Mouse (Mus musculus) neural tube, embryonic 13.5 days (tissue): ENCODE results near the gene BC034090. TPM values are rescaled to one million over a fixed set of nuclear protein-coding genes. Genes with fewer than 3 reads are reported as not detected.

Experiments used
- ATAC-seq: fragments of 200-750 bp; cut with Nextera tagmentation; 2 replicates; pipeline ENCODE4 v1.8.0; 2017; ENCODE audit warnings: low read depth, mild to moderate bottlenecking, moderate TSS enrichment, moderate library complexity
- H3K27ac ChIP-seq: fragments of 300-500 bp; sonication (generic); replicated peaks from 2 replicates; pipeline ENCODE4 v1.5.1; 2015; ENCODE audit warnings: moderate library complexity, mild to moderate bottlenecking, inconsistent platforms
- H3K27me3 ChIP-seq: fragments of 300-500 bp; sonication (generic); 2 replicates; pipeline ENCODE4 v1.6.1; 2015; ENCODE audit warnings: mild to moderate bottlenecking, inconsistent platforms
- H3K36me3 ChIP-seq: fragments of 300-500 bp; sonication (generic); 2 replicates; pipeline ENCODE4 v1.6.1; 2015; ENCODE audit warnings: mild to moderate bottlenecking, inconsistent platforms
- H3K4me1 ChIP-seq: fragments of 300-500 bp; sonication (generic); replicated peaks from 2 replicates; pipeline ENCODE4 v1.6.1; 2015; ENCODE audit warnings: inconsistent platforms
- H3K4me2 ChIP-seq: fragments of 300-500 bp; sonication (generic); 2 replicates; pipeline ENCODE4 v1.6.1; 2015; ENCODE audit warnings: inconsistent platforms, mild to moderate bottlenecking, moderate library complexity
- H3K4me3 ChIP-seq: fragments of 300-500 bp; sonication (generic); 2 replicates; pipeline ENCODE4 v1.5.1; 2015; ENCODE audit warnings: mild to moderate bottlenecking, inconsistent platforms
- H3K9ac ChIP-seq: fragments of 300-500 bp; sonication (generic); 2 replicates; pipeline ENCODE4 v1.6.1; 2015; ENCODE audit warnings: moderate library complexity, mild to moderate bottlenecking, inconsistent platforms
- H3K9me3 ChIP-seq: fragments of 300-500 bp; sonication (generic); 2 replicates; pipeline ENCODE4 v1.6.1; 2016; ENCODE audit warnings: inconsistent platforms
- WGBS: fragments of 180-500 bp; shearing (Covaris S2); methylation state at CpG from one replicate; pipeline ENCODE4 v1.1.7; 2015; 5-methylcytosine and 5-hydroxymethylcytosine counted together
- polyA plus RNA-seq: library from polyadenylated mRNA; unstranded; fragments of >200 nt; fragmentation: Nextera tagmentation; extraction: Ambion mirVana; gene quantifications from 2 replicates; pipeline ENCODE4 v1.2.1, GENCODE M21; 2015

Gene BC034090
- polyA plus RNA-seq, 1 experiment from 2014 or later = 3.5 TPM

DNA sequence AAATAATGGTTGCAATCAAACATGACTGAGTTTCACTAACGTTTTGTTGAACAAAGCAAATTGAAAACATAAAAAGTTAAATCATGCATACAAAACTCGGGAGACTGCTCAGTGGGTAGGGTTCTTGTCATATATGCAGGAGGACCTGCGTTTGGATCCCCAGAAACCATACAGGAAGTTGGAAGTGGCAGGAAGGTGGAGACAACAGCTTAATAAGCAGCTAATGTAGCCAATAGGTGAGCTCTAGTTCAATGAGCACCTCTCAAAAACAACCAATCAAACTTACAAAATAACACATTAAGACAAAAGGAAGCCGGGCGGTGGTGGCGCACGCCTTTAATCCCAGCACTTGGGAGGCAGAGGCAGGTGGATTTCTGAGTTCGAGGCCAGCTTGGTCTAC is 10.1 kb upstream of the BC034090 start:
- H3K9me3 ChIP-seq = no peaks in the 10 kb centered on the region
- H3K4me2 ChIP-seq = no peak overlapping the region
- H3K27ac ChIP-seq = no peak overlapping the region
- H3K9ac ChIP-seq = no peak overlapping the region
- 85% methylated on average over 8 of the region's 8 CpGs for WGBS
- no peaks in the 10 kb centered on the region for H3K4me1 ChIP-seq
- H3K27me3 ChIP-seq = no peaks in the 10 kb centered on the region
- no peak for ATAC-seq
- no peak overlapping the region for H3K4me3 ChIP-seq
- no peaks in the 10 kb centered on the region for H3K36me3 ChIP-seq

DNA sequence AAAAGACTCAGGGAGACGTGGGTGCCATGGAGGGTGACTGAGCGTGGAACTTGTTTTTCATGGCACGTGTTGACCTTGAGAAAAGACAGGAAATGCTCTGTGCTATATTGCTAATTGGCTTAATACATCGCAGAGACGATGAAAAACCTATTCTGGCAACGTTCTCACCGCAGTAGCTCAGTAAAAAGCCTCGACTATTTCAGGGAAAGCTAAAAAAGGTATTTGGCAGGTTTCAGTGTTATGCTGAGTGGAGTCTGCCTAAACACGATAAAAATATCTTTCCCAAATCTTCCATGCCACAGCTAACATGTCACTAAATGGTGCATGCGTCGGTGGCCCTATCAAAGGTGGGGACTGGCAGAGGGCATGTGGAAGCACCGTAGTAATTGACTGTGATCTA is 8.9 kb upstream of the BC034090 start:
- no peak for ATAC-seq
- no peaks in the 10 kb centered on the region for H3K36me3 ChIP-seq
- no peak overlapping the region for H3K27ac ChIP-seq
- H3K27me3 ChIP-seq = no peaks in the 10 kb centered on the region
- no peak overlapping the region for H3K4me2 ChIP-seq
- WGBS = 84% methylated on average over 12 of the region's 12 CpGs
- no peaks in the 10 kb centered on the region for H3K9me3 ChIP-seq
- H3K4me3 ChIP-seq = no peak overlapping the region
- H3K4me1 ChIP-seq = no peaks in the 10 kb centered on the region
- no peak overlapping the region for H3K9ac ChIP-seq

GRCm38 (mm10) chr1:155252631-155253121 is 8.4 kb upstream of the BC034090 start:
- no peak overlapping the region for H3K9ac ChIP-seq
- H3K4me1 ChIP-seq = no peaks in the 10 kb centered on the region
- WGBS = 62% methylated on average over 6 of the region's 6 CpGs
- no peak overlapping the region for H3K27ac ChIP-seq
- no peak for ATAC-seq
- no peaks in the 10 kb centered on the region for H3K9me3 ChIP-seq
- H3K4me2 ChIP-seq = no peak overlapping the region
- H3K27me3 ChIP-seq = no peaks in the 10 kb centered on the region
- H3K4me3 ChIP-seq = no peak overlapping the region
- no peaks in the 10 kb centered on the region for H3K36me3 ChIP-seq

DNA sequence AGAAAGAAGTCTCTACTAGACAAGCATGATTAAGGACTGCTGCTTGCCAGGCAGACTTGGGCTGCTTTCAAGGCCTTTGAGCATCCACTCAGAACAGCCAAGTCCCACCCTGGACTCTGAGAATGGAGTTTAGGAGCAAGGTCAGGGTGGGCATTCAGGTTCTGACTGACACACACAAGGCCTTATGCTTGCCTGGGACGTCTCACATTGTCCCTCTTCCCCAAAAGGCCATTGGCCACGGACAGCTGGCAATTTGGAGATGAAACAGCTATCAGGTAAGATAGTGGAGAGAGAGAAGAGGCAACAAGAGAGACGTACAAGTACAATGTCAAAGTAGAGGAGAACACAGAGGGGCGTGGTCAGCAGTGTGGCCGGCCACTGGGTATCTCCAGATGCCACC is 7.4 kb upstream of the BC034090 start:
- ATAC-seq = no peak
- Histone ChIP-seq H3K4me3 (no peak overlapping the region), H3K4me2 (no peak overlapping the region), H3K9ac (no peak overlapping the region), H3K27ac (no peak overlapping the region), H3K36me3 (no peaks in the 10 kb centered on the region), H3K9me3 (no peaks in the 10 kb centered on the region), H3K27me3 (no peaks in the 10 kb centered on the region), H3K4me1 (no peaks in the 10 kb centered on the region)
- 83% methylated on average over 5 of the region's 5 CpGs for WGBS

DNA sequence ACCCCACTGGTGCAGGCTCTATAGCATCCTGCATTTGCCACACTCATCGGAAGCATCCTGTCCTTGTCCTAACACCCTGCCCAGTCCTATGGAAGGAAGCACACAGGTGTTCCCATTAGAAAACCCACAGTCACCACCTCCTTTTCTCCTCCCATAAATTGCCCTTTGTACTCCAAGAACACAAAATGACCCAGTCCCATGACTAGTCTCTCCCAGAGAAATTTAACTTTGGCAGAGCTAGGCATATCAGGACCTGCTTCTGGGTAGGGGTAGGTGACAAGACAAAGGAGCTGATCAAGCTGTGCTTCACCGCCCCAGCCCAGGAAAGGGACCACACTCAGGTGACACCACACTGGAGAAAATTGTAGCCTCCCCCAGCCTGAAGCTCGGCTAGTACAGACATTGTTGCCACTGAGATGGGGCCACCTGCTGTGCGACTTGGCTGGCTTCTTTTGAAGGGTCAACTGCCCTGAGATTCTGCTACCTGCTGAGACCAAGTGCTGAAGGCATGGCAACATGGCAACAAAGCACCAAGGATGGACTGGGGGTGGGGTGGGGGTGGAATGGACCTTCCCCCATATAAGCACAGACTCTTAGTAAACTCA is 6.4 kb upstream of the BC034090 start:
- WGBS = 24% methylated on average over 4 of the region's 4 CpGs
- H3K4me1 ChIP-seq = no peaks in the 10 kb centered on the region

DNA sequence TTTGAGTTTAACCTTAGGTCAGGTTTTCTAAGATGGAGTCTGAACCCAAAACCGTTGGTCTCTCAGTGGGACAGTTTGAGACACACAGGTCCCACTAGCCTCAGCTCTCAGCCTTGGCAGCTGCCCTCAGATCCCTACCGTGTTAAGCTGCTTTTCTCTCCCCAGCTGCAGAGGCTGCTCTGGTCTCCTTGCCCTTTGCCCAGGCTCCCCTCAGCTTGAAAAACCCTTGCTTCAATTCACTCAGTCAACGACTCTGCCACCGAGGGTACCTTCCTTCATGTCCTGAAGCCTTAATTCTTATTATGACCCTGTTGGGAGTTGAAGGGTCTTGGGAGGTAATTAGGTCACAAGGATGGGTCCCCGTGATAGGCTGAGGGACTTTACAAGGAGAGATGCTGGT is 5.7 kb upstream of the BC034090 start:
- no peak overlapping the region for H3K4me2 ChIP-seq
- H3K27me3 ChIP-seq = peaks cover 7% of the 10 kb centered on the region
- H3K36me3 ChIP-seq = no peaks in the 10 kb centered on the region
- ATAC-seq = no peak
- WGBS = 37% methylated on average over 5 of the region's 5 CpGs
- H3K27ac ChIP-seq = no peak overlapping the region
- no peak overlapping the region for H3K4me3 ChIP-seq
- no peaks in the 10 kb centered on the region for H3K9me3 ChIP-seq
- H3K4me1 ChIP-seq = no peaks in the 10 kb centered on the region
- H3K9ac ChIP-seq = no peak overlapping the region

More for the DNA sequence above, 6.4 kb upstream of the BC034090 start:
- H3K4me3 ChIP-seq = no peak overlapping the region
- no peak overlapping the region for H3K4me2 ChIP-seq
- no peaks in the 10 kb centered on the region for H3K36me3 ChIP-seq
- peaks cover 1% of the 10 kb centered on the region for H3K27me3 ChIP-seq
- H3K9ac ChIP-seq = no peak overlapping the region
- H3K27ac ChIP-seq = no peak overlapping the region
- H3K9me3 ChIP-seq = no peaks in the 10 kb centered on the region
- ATAC-seq = no peak

GRCm38 (mm10) chr1:155248041-155248440 is 3.8 kb upstream of the BC034090 start:
- H3K4me3 ChIP-seq = no peak overlapping the region
- no peak overlapping the region for H3K4me2 ChIP-seq
- no peak overlapping the region for H3K27ac ChIP-seq
- WGBS = 68% methylated on average over 5 of the region's 5 CpGs
- H3K36me3 ChIP-seq = no peaks in the 10 kb centered on the region
- peaks cover 24% of the 10 kb centered on the region for H3K27me3 ChIP-seq
- no peak overlapping the region for H3K9ac ChIP-seq
- no peak for ATAC-seq
- H3K9me3 ChIP-seq = no peaks in the 10 kb centered on the region
- peaks cover 15% of the 10 kb centered on the region for H3K4me1 ChIP-seq

DNA sequence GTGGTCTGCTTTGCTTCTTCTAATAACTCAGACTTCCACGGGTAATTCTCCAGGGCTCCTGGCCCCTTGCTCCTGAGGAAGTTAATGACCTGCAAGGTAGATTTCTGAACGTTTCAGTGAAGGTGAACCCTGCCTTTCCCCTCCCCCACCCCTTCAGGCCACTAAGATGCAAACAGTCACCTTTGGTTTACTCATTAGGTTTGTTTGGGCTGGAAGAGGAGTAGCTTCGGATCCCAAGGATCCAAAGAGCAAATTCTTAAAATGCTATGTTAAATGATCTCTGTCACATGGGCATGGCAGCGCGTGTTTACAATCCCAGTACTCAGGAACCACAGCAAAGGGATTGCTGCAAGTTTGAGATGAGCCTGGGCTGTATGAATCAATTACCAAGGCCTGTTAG is 3.2 kb upstream of the BC034090 start:
- Histone ChIP-seq H3K4me1 (peaks cover 15% of the 10 kb centered on the region), H3K4me2 (no peak overlapping the region), H3K27me3 (peaks cover 25% of the 10 kb centered on the region), H3K4me3 (no peak overlapping the region), H3K9me3 (no peaks in the 10 kb centered on the region), H3K9ac (no peak overlapping the region), H3K36me3 (no peaks in the 10 kb centered on the region), H3K27ac (no peak overlapping the region)
- no peak for ATAC-seq
- 47% methylated on average over 5 of the region's 5 CpGs for WGBS

- H3K4me3 ChIP-seq = no peak overlapping the region
- H3K9ac ChIP-seq = no peak overlapping the region
- WGBS = 35% methylated on average over 7 of the region's 7 CpGs
- no peak overlapping the region for H3K27ac ChIP-seq
- ATAC-seq = no peak
- H3K27me3 ChIP-seq = peaks cover 25% of the 10 kb centered on the region
- H3K4me2 ChIP-seq = no peak overlapping the region
- no peaks in the 10 kb centered on the region for H3K9me3 ChIP-seq
- no peaks in the 10 kb centered on the region for H3K36me3 ChIP-seq
- H3K4me1 ChIP-seq = peaks cover 15% of the 10 kb centered on the region
Measured at GRCm38 (mm10) chr1:155245516-155245915, 1.3 kb upstream of the BC034090 start.

DNA sequence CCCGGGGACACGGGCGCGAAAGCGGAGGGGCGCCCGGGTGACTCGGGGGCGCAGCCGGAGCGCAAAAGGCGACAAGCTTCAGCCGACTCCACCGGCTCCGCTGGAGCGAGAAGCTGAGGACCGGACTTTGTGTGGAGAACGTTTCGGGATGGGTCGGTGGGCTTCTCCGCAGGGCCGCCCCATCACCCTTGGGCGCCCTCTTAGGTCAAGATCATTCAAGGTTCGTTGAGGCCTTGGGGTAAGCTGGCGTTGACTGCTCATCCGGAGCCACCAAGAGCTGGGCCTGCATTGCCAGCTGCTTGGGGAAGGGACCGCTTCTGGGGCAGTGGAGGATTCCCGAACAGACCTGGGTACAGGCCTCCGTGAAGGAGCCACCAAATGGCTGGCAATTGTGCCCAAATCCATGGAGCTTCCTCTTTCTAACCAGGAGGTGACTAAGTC is 547 bp upstream of the BC034090 start:
- no peaks in the 10 kb centered on the region for H3K9me3 ChIP-seq
- WGBS = 6% methylated on average over 29 of the region's 29 CpGs
- no peaks in the 10 kb centered on the region for H3K36me3 ChIP-seq
- ATAC-seq = no peak
- H3K27me3 ChIP-seq = peaks cover 25% of the 10 kb centered on the region
- peak overlapping the region; percentile 47 for H3K4me3 ChIP-seq
- H3K4me2 ChIP-seq = peak overlapping the region; percentile 73
- H3K4me1 ChIP-seq = peaks cover 15% of the 10 kb centered on the region
- peak overlapping the region; percentile 34; the same call in 1 of the 2 replicates for H3K27ac ChIP-seq
- H3K9ac ChIP-seq = peak overlapping the region; percentile 77

GRCm38 (mm10) chr1:155242488-155242745 is 1.8 kb downstream of the BC034090 start:
- H3K4me3 ChIP-seq = no peak overlapping the region
- peaks cover 25% of the 10 kb centered on the region for H3K27me3 ChIP-seq
- H3K4me1 ChIP-seq = peaks cover 33% of the 10 kb centered on the region
- H3K9ac ChIP-seq = no peak overlapping the region
- H3K9me3 ChIP-seq = no peaks in the 10 kb centered on the region
- no peak overlapping the region for H3K4me2 ChIP-seq
- 76% methylated on average over 1 of the region's 1 CpGs for WGBS
- no peak overlapping the region for H3K27ac ChIP-seq
- no peak for ATAC-seq
- no peaks in the 10 kb centered on the region for H3K36me3 ChIP-seq

- no peaks in the 10 kb centered on the region for H3K36me3 ChIP-seq
- WGBS = 76% methylated on average over 12 of the region's 12 CpGs
- no peak overlapping the region for H3K4me2 ChIP-seq
- H3K27ac ChIP-seq = no peak overlapping the region
- no peak for ATAC-seq
- H3K4me3 ChIP-seq = no peak overlapping the region
- H3K9me3 ChIP-seq = no peaks in the 10 kb centered on the region
- H3K9ac ChIP-seq = no peak overlapping the region
- H3K4me1 ChIP-seq = peaks cover 39% of the 10 kb centered on the region
- H3K27me3 ChIP-seq = peaks cover 25% of the 10 kb centered on the region
Measured at GRCm38 (mm10) chr1:155241701-155242487, 2.4 kb downstream of the BC034090 start.
